Mouse (Mus musculus) frontal cortex, adult 2 months (tissue): Measurements from ENCODE around the gene Rbm7. TPM values are rescaled to one million over a fixed set of nuclear protein-coding genes. Genes with fewer than 3 reads are reported as not detected.
"Not testable (repeated sequence)": the region's sequence is repeated elsewhere in the genome, so short reads cannot be mapped to it uniquely, and the experiment has no call there.

Experiments
- DNase-seq, 2 experiments: peaks; one replicate each; pipeline ENCODE4 v3.0.0; 2022; ENCODE audit warnings: low spot score in 1 of 2; ENCODE audit errors: extremely low spot score in 1 of 2
- polyA plus RNA-seq: library from polyadenylated mRNA; depleted of rRNA; stranded (reverse); fragments of >200 nt; gene quantifications from 2 replicates; pipeline ENCODE4 v1.2.3, GENCODE M21; 2012; rRNA removed

The Rbm7 gene
- polyA plus RNA-seq: 32.4 and 36.4 TPM in 2 replicates

- DNase-seq: peak; percentile 89 to 96
Observed at GRCm38 (mm10) chr9:48494817-48495547, at the start of gene Rbm7, which contains the start of gene Gm5617. Gene Rbm7, minus strand, starts transcription at chr9:48495299. Gene Gm5617, plus strand, starts transcription at chr9:48495442.

GRCm38 (mm10) chr9:48538688-48539087 lies 43.6 kb upstream of the Rbm7 start:
- no peak for DNase-seq

- no peak for DNase-seq
Observed at GRCm38 (mm10) chr9:48538044-48538645, 43.0 kb upstream of the Rbm7 start.

- DNase-seq: not testable (repeated sequence)
Observed at GRCm38 (mm10) chr9:48537616-48538015, 42.5 kb upstream of the Rbm7 start.

GRCm38 (mm10) chr9:48536414-48536813 lies 41.3 kb upstream of the Rbm7 start:
- DNase-seq: no peak

- DNase-seq: no peak
Observed at GRCm38 (mm10) chr9:48532730-48533129, 37.6 kb upstream of the Rbm7 start.

- no peak for DNase-seq
Observed at GRCm38 (mm10) chr9:48532203-48532602, 37.1 kb upstream of the Rbm7 start.

- DNase-seq: peak; percentile 14 to 35
Observed at GRCm38 (mm10) chr9:48531294-48531693, 36.2 kb upstream of the Rbm7 start.

GRCm38 (mm10) chr9:48526520-48526919 lies 31.4 kb upstream of the Rbm7 start:
- no peak for DNase-seq

GRCm38 (mm10) chr9:48525566-48525965 lies 30.5 kb upstream of the Rbm7 start:
- DNase-seq: no peak

GRCm38 (mm10) chr9:48520405-48520804 lies 25.3 kb upstream of the Rbm7 start:
- not testable (repeated sequence) for DNase-seq

GRCm38 (mm10) chr9:48517372-48518130 lies 22.5 kb upstream of the Rbm7 start:
- DNase-seq: no peak

GRCm38 (mm10) chr9:48516615-48517371 lies 21.7 kb upstream of the Rbm7 start:
- DNase-seq: no peak

- DNase-seq: no peak
Observed at GRCm38 (mm10) chr9:48515332-48515731, 20.2 kb upstream of the Rbm7 start.

GRCm38 (mm10) chr9:48510134-48510533 lies 15.0 kb upstream of the Rbm7 start:
- no peak for DNase-seq

- DNase-seq: peak in 1 of 2 experiments; percentile 34
Observed at GRCm38 (mm10) chr9:48504741-48505365, 9.8 kb upstream of the Rbm7 start.

- no peak for DNase-seq
Observed at GRCm38 (mm10) chr9:48503001-48503400, 7.9 kb upstream of the Rbm7 start.

GRCm38 (mm10) chr9:48501192-48501591 lies 6.1 kb upstream of the Rbm7 start:
- DNase-seq: no peak

GRCm38 (mm10) chr9:48495548-48495932 lies 441 bp upstream of the Rbm7 start:
- DNase-seq: peak in 1 of 2 experiments; percentile 24
